Mouse (Mus musculus) stomach, postnatal 0 days (tissue): Measurements from ENCODE around the gene Alx3. TPM values are rescaled to one million over a fixed set of nuclear protein-coding genes. Genes with fewer than 3 reads are reported as not detected.
A peak's percentile ranks its signal among the peaks of the same experiment; 100 is the strongest.

Experiments used
- ATAC-seq: fragments of 200-750 bp; cut with Nextera tagmentation; 2 replicates; pipeline ENCODE4 v1.8.0; 2017; ENCODE audit not compliant: low FRiP score, low TSS enrichment
- DNase-seq: peaks from one replicate; pipeline ENCODE4 v3.0.0-alpha.2; 2016; ENCODE audit warnings: low spot score
- H3K27ac ChIP-seq: fragments of 300-500 bp; sonication (generic); replicated peaks from 2 replicates; pipeline ENCODE4 v1.5.1; 2014; ENCODE audit warnings: mild to moderate bottlenecking, control low read depth
- H3K27me3 ChIP-seq: fragments of 300-500 bp; sonication (generic); 2 replicates; pipeline ENCODE4 v1.6.1; 2014; ENCODE audit warnings: low read length; ENCODE audit not compliant: control insufficient read depth, insufficient read depth
- H3K36me3 ChIP-seq: fragments of 300-500 bp; sonication (generic); 2 replicates; pipeline ENCODE4 v1.6.1; 2014; ENCODE audit warnings: low read length, mixed read lengths; ENCODE audit not compliant: control insufficient read depth, insufficient read depth
- H3K4me1 ChIP-seq: fragments of 300-500 bp; sonication (generic); replicated peaks from 2 replicates; pipeline ENCODE4 v1.6.1; 2014; ENCODE audit warnings: antibody characterized with exemption; ENCODE audit not compliant: control insufficient read depth, insufficient read depth
- H3K4me2 ChIP-seq: fragments of 300-500 bp; sonication (generic); replicated peaks from 2 replicates; pipeline ENCODE4 v1.6.1; 2014; ENCODE audit warnings: low read depth, mild to moderate bottlenecking, control low read depth, moderate library complexity
- H3K4me3 ChIP-seq: fragments of 300-500 bp; sonication (generic); 2 replicates; pipeline ENCODE4 v1.5.1; 2014; ENCODE audit warnings: low read depth, low read length, control low read depth
- H3K9ac ChIP-seq: fragments of 300-500 bp; sonication (generic); 2 replicates; pipeline ENCODE4 v1.6.1; 2014; ENCODE audit warnings: mild to moderate bottlenecking, low read length, control low read depth, mixed read lengths
- H3K9me3 ChIP-seq: fragments of 300-500 bp; sonication (generic); 2 replicates; pipeline ENCODE4 v1.6.1; 2016; ENCODE audit warnings: low read length; ENCODE audit not compliant: control insufficient read depth
- CTCF ChIP-seq: IDR thresholded peaks from 2 replicates; pipeline ENCODE4 v1.5.1; 2016; ENCODE audit warnings: antibody characterized with exemption, low read depth, mild to moderate bottlenecking, moderate library complexity
- EP300 ChIP-seq: optimal IDR thresholded peaks from 2 replicates; pipeline ENCODE3; 2016; ENCODE audit warnings: antibody characterized with exemption
- WGBS: fragments of 180-500 bp; shearing (Covaris S2); extraction: QIAGEN DNeasy Blood & Tissue Kit; methylation state at CpG from one replicate; pipeline ENCODE4 v1.1.7; 2014; 5-methylcytosine and 5-hydroxymethylcytosine counted together
- polyA plus RNA-seq: library from polyadenylated mRNA; unstranded; fragments of >200 nt; fragmentation: Nextera tagmentation; extraction: Ambion mirVana; gene quantifications from 2 replicates; pipeline ENCODE4 v1.2.1, GENCODE M21; 2015

Gene Alx3
- polyA plus RNA-seq, 1 experiment from 2014 or later = not detected

DNA sequence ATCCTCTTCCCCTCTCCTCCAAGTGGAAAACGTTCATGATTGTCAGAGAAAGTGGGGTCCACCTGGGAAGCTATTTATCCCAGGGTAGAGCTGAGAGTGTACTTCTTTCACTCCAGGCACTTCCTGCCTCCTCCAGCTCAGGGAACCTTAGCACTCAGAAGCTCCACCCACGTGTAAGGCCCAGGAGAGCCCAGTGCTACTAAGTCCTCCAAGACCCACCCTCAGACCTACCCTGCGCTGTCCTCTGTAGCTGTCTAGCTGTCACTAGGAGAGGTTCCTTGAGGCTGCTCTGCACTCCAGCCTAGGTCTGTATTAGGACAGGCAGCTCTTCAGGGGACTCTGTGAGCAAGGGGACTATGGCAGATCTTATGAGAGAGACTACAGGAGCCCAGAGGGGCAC lies 36.1 kb upstream of the Alx3 start:
- ATAC-seq (no peak), DNase-seq (no peak)
- Histone ChIP-seq H3K36me3 (no peaks in the 10 kb centered on the region), H3K4me2 (no peak overlapping the region), H3K27me3 (no peaks in the 10 kb centered on the region), H3K27ac (no peak overlapping the region), H3K4me1 (no peaks in the 10 kb centered on the region), H3K9me3 (no peaks in the 10 kb centered on the region), H3K4me3 (no peak overlapping the region), H3K9ac (no peak overlapping the region)
- no peak for TF ChIP-seq EP300
- TF ChIP-seq CTCF = no peak
- 31% methylated on average over 3 of the region's 3 CpGs for WGBS

DNA sequence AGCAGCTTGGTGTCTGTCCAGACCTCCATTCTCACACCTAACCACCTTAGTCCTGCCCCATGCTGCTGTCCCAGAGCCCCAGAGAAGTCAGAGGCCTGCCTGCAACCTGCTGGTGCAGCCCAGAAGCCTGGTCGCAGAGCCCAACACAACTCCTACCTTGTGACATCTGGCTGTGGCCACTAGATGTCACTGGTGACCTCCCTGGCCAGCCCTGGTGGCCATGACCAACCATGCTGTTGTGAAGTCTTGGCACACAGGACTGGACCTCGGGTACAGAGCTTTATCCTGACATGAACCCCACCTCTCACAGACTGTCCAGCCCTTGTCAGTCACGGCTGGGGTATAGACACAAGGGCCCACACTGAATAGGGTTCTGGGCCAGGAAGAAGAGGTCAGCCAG lies 35.6 kb upstream of the Alx3 start:
- ATAC-seq (peak; percentile 80), DNase-seq (peak; percentile 75)
- H3K9ac ChIP-seq = no peak overlapping the region
- H3K27me3 ChIP-seq = no peaks in the 10 kb centered on the region
- no peaks in the 10 kb centered on the region for H3K4me1 ChIP-seq
- TF ChIP-seq EP300 (no peak), CTCF (peak; percentile 96)
- H3K36me3 ChIP-seq = no peaks in the 10 kb centered on the region
- H3K27ac ChIP-seq = no peak overlapping the region
- H3K4me2 ChIP-seq = no peak overlapping the region
- H3K9me3 ChIP-seq = no peaks in the 10 kb centered on the region
- no peak overlapping the region for H3K4me3 ChIP-seq
- WGBS = 11% methylated on average over 3 of the region's 3 CpGs

DNA sequence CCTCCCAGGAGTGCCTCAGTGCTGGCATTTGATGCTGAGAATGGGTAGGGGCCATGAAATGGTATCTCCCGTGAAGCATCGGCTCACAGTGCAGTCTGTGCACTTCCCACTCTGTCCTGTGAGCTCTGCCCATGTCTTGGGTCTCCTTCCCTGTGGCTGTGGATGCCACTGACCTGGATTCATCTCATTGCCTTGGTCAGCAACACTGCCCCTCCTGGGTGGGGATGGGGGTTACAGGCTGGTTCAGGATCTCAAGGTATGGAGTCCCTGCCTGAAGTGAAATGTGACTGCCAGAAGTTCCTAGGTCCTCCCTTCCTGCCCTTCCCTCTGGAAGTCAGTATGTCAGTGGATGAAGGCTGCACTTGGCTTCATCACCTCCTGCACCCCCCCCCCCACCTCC lies 32.7 kb upstream of the Alx3 start:
- ATAC-seq = no peak
- Histone ChIP-seq H3K4me2 (no peak overlapping the region), H3K4me1 (no peaks in the 10 kb centered on the region), H3K9me3 (no peaks in the 10 kb centered on the region), H3K4me3 (no peak overlapping the region), H3K9ac (no peak overlapping the region), H3K36me3 (no peaks in the 10 kb centered on the region), H3K27me3 (no peaks in the 10 kb centered on the region), H3K27ac (no peak overlapping the region)
- TF ChIP-seq EP300 (no peak), CTCF (no peak)
- WGBS = 72% methylated on average over 2 of the region's 2 CpGs
- no peak for DNase-seq

DNA sequence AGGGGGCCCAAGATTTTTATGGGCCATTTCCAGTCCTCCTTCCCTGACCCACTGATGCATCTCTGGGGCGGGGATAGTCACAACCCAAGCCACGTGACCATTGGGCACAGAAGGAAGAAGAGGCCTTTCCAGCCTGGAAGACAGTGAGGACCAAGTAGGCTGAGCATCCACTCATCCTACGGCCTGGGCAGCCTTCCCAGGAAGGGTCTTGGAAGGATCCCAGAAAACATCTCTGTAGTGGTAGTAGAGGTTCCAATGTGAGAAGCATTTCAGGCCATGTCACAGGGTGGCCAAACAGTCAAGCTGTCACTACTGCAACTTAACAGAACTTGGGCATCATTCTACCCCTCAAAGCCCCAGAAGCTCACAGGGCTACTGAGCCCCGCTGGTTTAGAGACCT lies 32.2 kb upstream of the Alx3 start:
- H3K27me3 ChIP-seq = no peaks in the 10 kb centered on the region
- H3K9ac ChIP-seq = no peak overlapping the region
- no peak overlapping the region for H3K27ac ChIP-seq
- H3K4me1 ChIP-seq = no peaks in the 10 kb centered on the region
- no peaks in the 10 kb centered on the region for H3K36me3 ChIP-seq
- H3K4me2 ChIP-seq = no peak overlapping the region
- H3K4me3 ChIP-seq = no peak overlapping the region
- ATAC-seq (no peak), DNase-seq (no peak)
- WGBS = 70% methylated on average over 4 of the region's 4 CpGs
- TF ChIP-seq CTCF = no peak
- no peak for TF ChIP-seq EP300
- H3K9me3 ChIP-seq = no peaks in the 10 kb centered on the region

DNA sequence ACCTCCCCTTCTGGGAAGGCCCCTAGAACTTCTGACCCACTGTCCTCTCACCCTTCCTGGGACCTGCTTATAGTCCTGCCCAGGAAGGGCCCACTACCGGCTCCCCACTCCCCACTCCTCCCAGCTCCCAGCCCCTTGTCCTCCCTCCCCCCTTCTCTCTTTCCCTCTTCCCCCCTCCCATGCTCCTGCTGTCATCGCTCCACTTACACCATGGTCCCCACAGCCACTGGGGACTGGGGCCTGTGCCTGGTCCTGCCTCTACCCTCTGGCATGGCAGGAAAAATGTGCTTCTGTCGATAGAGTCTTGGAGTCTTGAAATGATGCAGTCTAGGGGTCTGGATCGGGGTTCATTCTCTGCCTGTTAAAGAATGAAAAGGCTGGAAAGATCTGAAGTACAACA lies 31.0 kb upstream of the Alx3 start:
- WGBS = 46% methylated on average over 4 of the region's 4 CpGs
- no peak for ATAC-seq
- Histone ChIP-seq H3K27ac (no peak overlapping the region), H3K4me2 (no peak overlapping the region), H3K4me1 (no peaks in the 10 kb centered on the region), H3K4me3 (no peak overlapping the region), H3K36me3 (no peaks in the 10 kb centered on the region), H3K9ac (no peak overlapping the region), H3K27me3 (no peaks in the 10 kb centered on the region), H3K9me3 (no peaks in the 10 kb centered on the region)
- no peak for DNase-seq
- TF ChIP-seq CTCF (no peak), EP300 (no peak)

DNA sequence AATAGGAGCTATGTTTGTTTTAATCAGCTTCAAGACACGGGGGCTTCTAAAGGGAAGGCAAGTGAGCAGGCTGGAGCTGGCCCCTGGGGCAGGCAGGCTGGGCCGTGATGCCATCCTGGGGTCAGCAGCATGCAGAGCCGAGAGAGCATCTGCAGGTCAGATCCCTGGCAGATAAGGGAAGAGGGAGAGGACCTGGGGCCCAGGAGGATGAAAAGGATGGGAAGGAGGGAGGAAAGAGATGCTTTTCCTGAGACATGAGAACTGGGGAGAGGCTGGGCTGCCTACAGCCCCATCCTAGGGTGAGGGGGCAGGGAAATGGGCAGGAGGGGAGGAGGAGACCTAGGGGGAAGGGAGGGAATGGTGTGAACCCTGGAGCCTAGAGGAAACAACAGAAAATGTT lies 29.5 kb upstream of the Alx3 start:
- Histone ChIP-seq H3K9me3 (no peaks in the 10 kb centered on the region), H3K36me3 (no peaks in the 10 kb centered on the region), H3K4me2 (no peak overlapping the region), H3K9ac (no peak overlapping the region), H3K27ac (no peak overlapping the region), H3K27me3 (no peaks in the 10 kb centered on the region), H3K4me1 (no peaks in the 10 kb centered on the region), H3K4me3 (no peak overlapping the region)
- no peak for DNase-seq
- TF ChIP-seq EP300 (no peak), CTCF (no peak)
- ATAC-seq = no peak
- WGBS = 24% methylated on average over 3 of the region's 3 CpGs

DNA sequence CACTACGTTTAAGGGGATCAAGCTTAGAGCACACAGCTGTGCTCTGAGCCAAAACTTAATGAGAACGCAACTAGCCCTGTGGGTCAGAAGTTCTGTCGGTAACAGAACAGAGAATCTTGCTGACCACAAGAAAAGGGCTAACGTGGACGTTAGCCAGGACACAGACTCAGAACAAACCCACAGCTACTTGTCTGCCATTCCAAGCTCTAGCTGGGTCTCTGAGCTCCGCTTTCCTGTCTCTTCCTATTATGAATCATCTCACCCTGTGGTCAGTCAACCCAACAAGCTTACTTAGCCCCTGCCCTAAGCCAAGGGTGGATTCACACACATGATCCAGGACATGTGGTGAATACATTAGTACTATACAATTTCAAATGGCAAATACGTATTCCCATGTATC lies 27.1 kb upstream of the Alx3 start:
- Histone ChIP-seq H3K4me2 (no peak overlapping the region), H3K36me3 (no peaks in the 10 kb centered on the region), H3K4me1 (no peaks in the 10 kb centered on the region), H3K27ac (no peak overlapping the region), H3K27me3 (no peaks in the 10 kb centered on the region), H3K4me3 (no peak overlapping the region), H3K9ac (no peak overlapping the region), H3K9me3 (no peaks in the 10 kb centered on the region)
- 77% methylated on average over 7 of the region's 7 CpGs for WGBS
- TF ChIP-seq EP300 = no peak
- TF ChIP-seq CTCF = no peak
- DNase-seq (no peak), ATAC-seq (no peak)
